Mouse (Mus musculus): Measurements from ENCODE around the gene Agbl4. TPM values are rescaled to one million over a fixed set of nuclear protein-coding genes. Genes with fewer than 3 reads are reported as not detected.

The Agbl4 gene
- total RNA-seq, 2 experiments from 2014 or later = 22.3 to 22.7 TPM

GRCm38 (mm10) chr4:111577087-111577773 lies 1179.8 kb downstream of the Agbl4 start:
- DNase-seq (ENCODE audit: low spot score in 2 of 2) = peak; percentile 13 to 28

- no peak for DNase-seq (ENCODE audit: low spot score in 2 of 2)
Observed at GRCm38 (mm10) chr4:111579115-111579862, 1181.8 kb downstream of the Agbl4 start.

- DNase-seq (ENCODE audit: low spot score in 2 of 2) = peak in 1 of 2 experiments; percentile 17
Observed at GRCm38 (mm10) chr4:111579863-111580224, 1182.4 kb downstream of the Agbl4 start.

DNA sequence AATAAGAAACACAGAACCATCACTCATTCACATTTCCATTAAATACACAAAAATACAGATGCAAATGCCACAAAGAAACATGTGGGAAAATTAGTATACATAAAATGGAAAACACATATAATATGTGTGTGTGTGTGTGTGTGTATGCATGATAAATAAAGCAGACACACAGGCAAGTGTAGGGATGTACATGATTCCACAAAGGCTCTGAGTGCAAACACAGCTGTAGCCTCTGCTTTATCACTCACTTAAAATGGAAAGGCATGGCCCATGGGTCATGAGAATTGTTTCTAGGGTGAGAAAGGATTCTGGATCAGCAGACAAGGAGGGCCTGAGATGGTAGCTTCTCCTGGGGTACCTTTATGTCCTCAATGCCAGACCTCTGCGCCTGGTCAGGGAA lies 1182.8 kb downstream of the Agbl4 start:
- no peak for DNase-seq (ENCODE audit: low spot score in 2 of 2)

DNA sequence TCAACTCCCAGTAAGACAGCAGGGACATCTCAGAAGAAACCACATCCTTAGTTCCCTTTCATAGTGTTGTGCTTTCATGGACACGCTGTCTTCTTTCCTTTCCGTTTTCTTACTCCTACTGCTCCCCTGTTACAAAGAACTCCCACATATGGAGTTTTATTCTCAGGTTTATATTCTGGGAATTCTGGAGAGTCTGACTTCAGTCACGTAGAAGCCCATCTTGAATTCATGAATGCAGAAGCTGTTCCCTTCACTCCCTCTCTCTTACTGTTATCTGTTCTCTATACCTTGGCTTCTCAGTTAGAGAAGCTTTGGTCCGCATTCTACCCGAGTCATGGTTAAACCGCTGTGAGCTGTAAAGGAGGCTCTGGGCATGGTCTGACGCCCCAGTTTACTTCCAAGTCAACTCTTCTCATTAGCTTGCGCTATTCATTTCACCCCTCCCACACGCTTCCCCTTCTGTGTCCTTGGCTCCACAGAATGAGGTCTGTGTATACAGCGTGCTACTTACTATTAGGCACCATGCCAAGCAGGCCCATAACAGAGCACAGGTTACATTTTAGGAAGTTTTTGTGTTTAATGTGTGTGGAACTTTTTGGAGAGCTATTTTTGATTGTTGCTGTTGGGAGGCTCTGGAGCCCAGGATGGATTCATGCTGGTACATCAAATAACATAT lies 1186.2 kb downstream of the Agbl4 start:
- DNase-seq (ENCODE audit: low spot score in 2 of 2) = peak; percentile 8 to 17

DNA sequence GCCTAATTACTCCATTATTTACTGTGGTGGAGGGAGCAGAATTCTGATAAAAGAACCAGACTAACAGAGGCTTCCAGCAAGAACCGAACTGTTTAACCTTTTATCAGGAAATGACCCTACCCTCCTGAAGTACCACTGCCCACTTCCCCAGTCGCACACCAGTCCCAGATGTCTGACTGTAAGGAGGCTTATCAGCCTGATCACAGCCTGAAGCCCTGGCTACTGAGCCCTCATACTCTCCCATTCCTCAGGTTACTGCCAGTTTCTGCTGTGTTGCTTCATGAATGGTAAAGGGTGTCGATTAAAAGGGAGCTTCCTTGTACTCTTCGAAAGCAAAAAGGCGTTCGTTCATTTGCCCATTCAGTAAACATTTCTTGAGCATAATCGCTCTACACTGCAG lies 1186.8 kb downstream of the Agbl4 start:
- DNase-seq (ENCODE audit: low spot score in 2 of 2) = no peak

DNA sequence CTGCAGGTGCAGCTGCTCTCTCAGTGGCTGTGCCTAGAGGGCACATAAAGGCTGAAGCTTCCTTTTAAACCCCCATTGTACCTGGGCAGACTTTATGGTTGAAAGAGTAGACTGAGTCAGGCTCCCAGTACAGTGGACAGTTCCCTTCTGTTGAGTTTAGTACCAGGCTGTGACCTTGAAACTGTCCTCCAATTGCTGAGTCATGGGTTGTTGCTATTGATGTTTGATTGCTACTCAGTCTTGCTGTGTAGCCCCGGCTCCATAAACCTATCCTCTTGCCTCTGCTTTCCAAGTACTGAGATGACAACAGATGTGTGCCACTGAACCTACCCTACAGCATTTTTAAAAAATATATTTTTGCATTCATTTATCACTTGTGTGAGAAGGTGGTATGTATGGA lies 1190.8 kb downstream of the Agbl4 start:
- no peak for DNase-seq (ENCODE audit: low spot score in 2 of 2)

DNA sequence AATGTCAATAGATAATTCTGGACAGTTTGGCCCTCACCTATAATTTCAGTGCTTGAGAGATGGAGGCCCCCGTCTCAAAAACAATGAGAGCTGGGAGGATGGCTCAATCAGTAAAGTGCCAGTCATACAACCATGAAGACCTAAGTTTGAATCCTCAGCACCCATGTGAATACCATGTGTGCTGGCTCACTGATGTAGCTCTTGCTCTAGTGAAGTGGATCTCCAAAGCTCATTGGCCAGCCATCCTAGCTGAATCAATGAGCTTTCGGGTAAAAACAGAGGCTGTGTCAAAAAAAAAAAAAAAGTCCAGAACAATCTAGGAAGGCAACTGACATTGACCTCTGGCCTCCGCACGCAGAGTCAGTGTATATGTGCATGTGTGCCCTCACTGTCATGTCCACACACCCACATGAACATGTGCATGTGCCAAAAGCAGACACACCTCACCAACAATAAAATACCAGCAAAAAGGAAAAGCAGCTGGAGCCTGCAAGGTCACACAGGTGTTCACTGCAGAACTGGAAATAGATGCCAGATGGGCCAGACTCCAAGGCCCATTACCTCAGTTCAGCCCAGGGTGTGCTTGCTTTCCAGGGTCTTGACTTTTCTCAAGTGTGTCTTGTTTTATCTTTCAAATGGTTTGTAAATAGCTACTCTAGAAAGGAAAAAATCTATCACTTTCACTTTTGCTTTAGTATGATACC lies 1192.2 kb downstream of the Agbl4 start:
- no peak for DNase-seq (ENCODE audit: low spot score in 2 of 2)

GRCm38 (mm10) chr4:111594655-111595295 lies 1197.3 kb downstream of the Agbl4 start:
- DNase-seq (ENCODE audit: low spot score in 2 of 2) = no peak

DNA sequence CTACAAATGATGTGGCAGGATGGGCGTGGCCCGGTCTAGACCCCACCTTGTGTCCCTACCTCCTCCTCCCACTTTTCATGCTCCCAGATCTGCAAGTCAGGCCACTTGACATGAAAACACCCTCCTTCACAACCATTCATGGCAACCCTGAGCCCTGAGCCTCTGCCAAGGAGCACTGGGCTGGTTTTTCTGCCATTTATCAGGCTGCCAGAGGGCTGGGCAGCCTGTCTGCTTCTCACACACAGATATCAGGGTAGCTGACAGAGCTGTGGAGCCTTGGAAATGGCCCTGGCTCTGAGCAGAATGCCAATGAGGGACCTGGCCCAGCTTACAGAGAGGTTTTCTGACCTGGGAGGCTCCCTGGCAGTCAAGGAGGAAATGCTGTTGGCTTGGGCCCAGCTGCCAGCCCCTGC lies 1199.8 kb downstream of the Agbl4 start:
- DNase-seq (ENCODE audit: low spot score in 2 of 2) = peak; percentile 12 to 20

DNA sequence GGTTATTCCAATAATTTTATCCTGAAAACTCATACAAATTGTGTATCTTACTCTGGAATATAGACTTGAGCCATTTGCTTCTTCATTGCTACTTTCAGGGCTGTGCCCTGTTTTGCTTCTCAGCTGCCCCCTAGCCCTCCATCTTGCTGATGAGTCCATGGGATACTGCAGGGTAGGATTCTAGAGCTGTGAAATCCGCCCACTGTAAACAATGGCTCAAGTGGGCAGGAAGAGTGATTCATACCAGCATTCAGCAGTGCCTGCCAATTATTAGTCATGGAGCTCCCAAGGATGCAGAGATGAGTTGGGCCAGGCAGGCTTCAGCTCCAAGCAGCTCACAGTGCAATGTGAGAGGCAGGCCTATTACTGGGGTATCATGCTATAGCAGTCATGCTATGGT lies 1200.5 kb downstream of the Agbl4 start:
- DNase-seq (ENCODE audit: low spot score in 2 of 2) = peak; percentile 41 to 55

DNA sequence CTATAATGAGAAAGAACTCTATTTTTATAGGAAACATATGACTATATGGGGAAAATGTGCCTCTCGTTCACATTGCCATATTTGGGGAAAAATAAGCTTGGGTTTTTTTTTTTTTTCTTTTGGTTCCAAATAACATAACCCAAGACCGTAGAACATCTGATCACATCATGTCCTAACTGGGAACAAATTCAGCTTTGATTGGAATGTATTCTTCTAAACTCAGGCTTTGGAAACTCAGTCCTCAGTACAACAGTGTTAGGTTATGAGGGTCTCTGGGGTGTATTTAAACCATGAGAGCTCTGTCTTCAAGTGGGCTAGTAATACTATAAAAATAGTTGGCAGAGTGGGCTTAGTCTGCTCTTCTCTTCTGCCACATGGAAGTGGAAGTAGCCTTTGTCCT lies 1205.7 kb downstream of the Agbl4 start:
- no peak for DNase-seq (ENCODE audit: low spot score in 2 of 2)

GRCm38 (mm10) chr4:111607826-111608500 lies 1210.5 kb downstream of the Agbl4 start:
- no peak for DNase-seq (ENCODE audit: low spot score in 2 of 2)

- no peak for DNase-seq (ENCODE audit: low spot score in 2 of 2)
Observed at GRCm38 (mm10) chr4:111621865-111622264, 1224.4 kb downstream of the Agbl4 start.

- no peak for DNase-seq (ENCODE audit: low spot score in 2 of 2)
Observed at GRCm38 (mm10) chr4:111624914-111625313, 1227.5 kb downstream of the Agbl4 start.

GRCm38 (mm10) chr4:111626118-111626830 lies 1228.8 kb downstream of the Agbl4 start:
- peak; percentile 83 to 86 for DNase-seq (ENCODE audit: low spot score in 2 of 2)

- no peak for DNase-seq (ENCODE audit: low spot score in 2 of 2)
Observed at GRCm38 (mm10) chr4:111632615-111633014, 1235.2 kb downstream of the Agbl4 start.

- peak in 1 of 2 experiments; percentile 13 for DNase-seq (ENCODE audit: low spot score in 2 of 2)
Observed at GRCm38 (mm10) chr4:111635538-111636124, 1238.2 kb downstream of the Agbl4 start.

DNA sequence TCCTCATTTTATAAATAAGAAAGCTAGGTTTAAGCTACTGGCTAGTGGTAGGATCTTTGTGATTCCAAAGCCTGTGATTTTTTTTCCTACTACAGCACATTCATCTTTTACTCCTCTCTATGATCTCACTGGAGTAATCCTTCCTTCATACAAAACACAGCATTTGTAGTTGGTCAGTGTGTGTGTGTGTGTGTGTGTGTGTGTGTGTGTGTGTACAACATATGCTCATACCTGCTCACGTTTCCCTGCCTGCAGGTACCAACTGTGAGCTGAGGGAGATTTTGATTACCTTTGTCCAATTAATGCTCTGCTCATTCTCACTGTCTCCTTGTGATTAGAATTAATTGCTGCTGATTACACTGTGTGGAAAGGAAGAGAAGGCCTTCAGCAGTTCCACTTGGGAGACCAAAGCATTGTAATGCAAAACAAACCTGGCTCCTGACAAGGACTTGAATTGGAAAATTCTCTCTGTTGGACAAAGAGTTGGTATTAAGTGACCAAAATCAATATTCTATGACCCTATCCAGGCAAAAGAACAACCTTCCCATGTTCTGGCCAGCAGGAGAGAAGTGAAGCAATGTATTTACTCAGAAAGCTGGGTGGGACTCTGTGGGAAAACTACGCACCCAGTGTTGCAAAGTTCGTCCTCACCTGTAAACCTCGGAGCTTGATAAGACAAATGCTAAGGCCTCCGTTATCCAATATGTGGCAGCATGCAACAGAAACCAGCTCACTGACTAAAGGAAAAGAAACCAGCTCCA lies 1241.7 kb downstream of the Agbl4 start:
- no peak for DNase-seq (ENCODE audit: low spot score in 2 of 2)
